Mouse (Mus musculus) megakaryocyte, embryonic 14.5 days (primary cell): ENCODE measurements at regions not wholly inside any gene's neighbourhood (a gene's known extent, or its start where the extent isn't known, plus 50 kb on each side); places are given as distances from the start of the nearest gene placed in this dataset.

Source experiments
- FLI1 ChIP-seq: IDR thresholded peaks from 2 replicates; pipeline ENCODE4 v1.6.1; 2012; ENCODE audit warnings: low read length, inconsistent platforms, mixed read lengths
- GATA1 ChIP-seq: IDR thresholded peaks from 3 replicates; pipeline ENCODE4 v1.6.1; 2012; ENCODE audit warnings: mixed read lengths, low read length, inconsistent platforms, borderline replicate concordance

GRCm38 (mm10) chr4:28301686-28302085 is 511.2 kb upstream of the Epha7 start:
- TF ChIP-seq GATA1 (no peak), FLI1 (no peak)
